Mouse (Mus musculus) lung, adult 2 months (tissue): ENCODE data around the gene Atp5g2.

Experiments
- CTCF ChIP-seq: fragments of 200-500 bp; IDR thresholded peaks from 2 replicates; pipeline ENCODE4 v1.5.1; 2011; ENCODE audit warnings: mild to moderate bottlenecking, low read length, control low read depth; ENCODE audit not compliant: insufficient read depth
- POLR2A ChIP-seq: fragments of 200-500 bp; IDR thresholded peaks from 2 replicates; pipeline ENCODE4 v1.6.1; 2011; ENCODE audit warnings: low read depth, mild to moderate bottlenecking, control low read depth, low read length, borderline replicate concordance; ENCODE audit errors: extremely low read depth

GRCm38 (mm10) chr15:102707736-102708269 is 35.7 kb upstream of the Atp5g2 start:
- TF ChIP-seq CTCF (no peak), POLR2A (no peak)
